Mouse (Mus musculus) embryo, embryonic 9.5 days (tissue): ENCODE measurements around the gene Crxos.
"Not testable (repeated sequence)": the region's sequence is repeated elsewhere in the genome, so short reads cannot be mapped to it uniquely, and the experiment has no call there.

ENCODE experiments used
- DNase-seq: peaks from one replicate; pipeline ENCODE4 v3.0.0-alpha.2; 2017; ENCODE audit errors: extremely low spot score

The Crxos gene

GRCm38 (mm10) chr7:15882317-15882716 is at the start of gene Crxos:
Gene Crxos (plus strand): TSS chr7:15882617.
- DNase-seq: no peak

- no peak for DNase-seq
Measured at GRCm38 (mm10) chr7:15839578-15839977, 42.8 kb upstream of the Crxos start, which contains the start of gene Obox6. Gene Obox6 (minus strand): TSS chr7:15839678.

DNA sequence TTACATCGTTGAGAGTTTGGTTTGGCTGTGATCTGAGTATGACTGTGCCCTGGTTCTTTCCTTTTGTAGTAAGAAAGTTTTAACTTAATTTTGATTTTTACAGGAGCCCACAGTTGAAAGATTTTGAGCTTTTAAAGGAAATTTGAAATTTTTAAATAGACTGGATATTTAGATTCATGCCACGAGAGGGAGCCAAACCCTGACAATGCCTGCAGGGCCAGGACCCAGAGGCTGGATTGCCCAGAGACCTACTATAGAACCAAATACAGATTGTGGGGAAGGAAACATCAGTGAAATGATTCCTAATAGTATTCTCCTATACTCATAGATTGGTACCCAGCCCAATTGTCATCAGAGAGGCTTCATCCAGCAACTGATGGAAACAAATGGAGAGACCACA is 22.8 kb upstream of the Crxos start:
- no peak for DNase-seq

- no peak for DNase-seq
Measured at GRCm38 (mm10) chr7:15864104-15864503, 18.3 kb upstream of the Crxos start.

DNA sequence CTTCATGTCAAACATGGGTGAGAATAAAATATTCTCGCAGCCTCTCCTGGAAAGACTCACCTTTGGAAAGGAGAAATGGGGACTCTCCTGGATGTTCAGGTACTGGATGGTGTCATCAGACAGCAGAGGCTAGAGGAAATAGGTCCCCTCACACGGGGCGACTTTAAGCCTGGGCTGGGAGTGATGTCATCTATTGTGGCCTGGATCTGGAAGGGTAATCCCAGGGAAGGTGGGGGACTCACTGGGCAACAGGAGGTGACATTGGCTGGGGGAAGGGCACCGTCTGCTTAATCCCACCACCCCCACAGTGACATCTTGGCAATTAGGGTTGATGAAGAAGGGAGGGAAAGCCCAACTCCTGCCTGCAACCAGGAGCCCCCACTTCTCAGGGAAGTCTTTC is 2.7 kb upstream of the Crxos start, which contains the start of gene Crx:
TSS of gene Crx (minus strand) at position 213 of the 400 bp plus-strand sequence.
- no peak for DNase-seq

DNA sequence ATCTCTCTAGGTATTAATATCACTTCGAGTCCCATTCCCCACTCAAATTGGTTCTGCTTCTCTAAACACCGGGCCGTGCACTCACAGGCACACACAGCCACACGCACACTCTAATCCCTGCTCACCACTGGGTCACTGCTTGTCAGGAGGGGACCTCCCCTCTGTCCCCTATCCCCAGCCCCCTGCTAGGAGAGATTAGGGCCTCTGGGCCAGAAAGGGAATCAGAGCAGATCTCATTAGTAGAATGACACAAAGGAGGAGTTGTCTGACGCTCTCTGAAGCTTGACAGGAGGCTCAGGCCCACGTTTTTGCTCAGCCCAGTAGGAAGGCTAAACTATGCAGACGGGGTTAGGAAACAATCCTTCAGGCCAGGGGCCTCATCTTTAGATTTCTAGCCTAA is 1.0 kb upstream of the Crxos start:
- peak; percentile 7 for DNase-seq

DNA sequence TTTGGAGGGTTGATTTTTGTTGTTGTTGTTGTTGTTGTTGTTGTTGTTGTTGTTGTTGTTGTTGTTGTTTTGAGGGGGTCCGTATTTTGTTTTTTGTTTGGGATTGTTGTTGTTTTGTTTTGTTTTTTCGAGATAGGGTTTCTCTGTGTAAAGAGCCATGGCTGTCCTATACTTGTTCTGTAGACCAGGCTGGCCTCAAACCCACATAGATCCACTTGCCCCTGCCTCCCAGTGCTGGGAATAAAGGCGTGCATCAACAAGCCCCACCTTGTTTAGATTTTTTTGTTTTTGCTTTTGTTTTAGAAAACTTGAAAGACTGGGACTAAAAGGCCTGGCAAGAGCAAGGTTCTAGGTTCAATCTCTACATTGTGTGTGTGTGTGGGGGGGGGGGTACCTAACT is 586 bp upstream of the Crxos start:
- DNase-seq: no peak

DNA sequence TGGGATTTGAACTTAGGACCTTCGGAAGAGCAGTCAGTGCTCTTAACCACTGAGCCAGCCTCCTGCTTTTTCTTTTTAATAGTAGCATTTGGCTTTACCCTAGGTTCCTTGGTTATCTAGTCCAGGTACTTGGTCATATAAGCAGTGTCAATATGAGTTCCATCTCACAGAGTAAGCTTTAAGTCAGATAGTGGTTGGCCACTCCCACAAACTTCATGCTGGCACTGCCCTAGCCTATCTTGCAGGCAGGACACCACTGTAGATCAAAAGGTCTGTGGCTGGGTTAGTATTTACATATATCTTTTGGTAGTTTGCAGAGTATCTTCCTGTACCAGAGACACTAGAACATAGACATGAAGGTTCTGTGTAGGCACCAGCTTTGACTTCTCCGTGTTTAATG is 1.7 kb downstream of the Crxos start:
- DNase-seq: no peak

DNA sequence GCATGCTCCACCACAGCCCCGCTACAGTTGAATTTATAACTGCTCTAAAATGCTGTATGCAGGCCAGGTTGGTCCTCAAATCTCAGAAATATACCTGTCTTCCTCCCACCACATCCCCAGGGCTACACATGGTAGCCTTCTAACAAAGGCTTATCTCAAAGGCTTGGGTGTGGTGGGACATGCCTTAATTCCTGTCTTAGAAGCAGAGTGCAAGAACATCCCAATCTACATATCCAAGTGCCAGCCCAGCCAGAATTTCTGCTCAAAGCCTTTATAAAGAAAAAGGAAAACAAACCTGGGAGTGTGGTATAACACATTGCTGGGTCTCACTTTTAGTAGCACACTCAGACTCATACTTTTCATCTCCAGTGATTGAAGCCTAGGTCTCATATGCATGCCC is 11.8 kb downstream of the Crxos start:
- DNase-seq: no peak

DNA sequence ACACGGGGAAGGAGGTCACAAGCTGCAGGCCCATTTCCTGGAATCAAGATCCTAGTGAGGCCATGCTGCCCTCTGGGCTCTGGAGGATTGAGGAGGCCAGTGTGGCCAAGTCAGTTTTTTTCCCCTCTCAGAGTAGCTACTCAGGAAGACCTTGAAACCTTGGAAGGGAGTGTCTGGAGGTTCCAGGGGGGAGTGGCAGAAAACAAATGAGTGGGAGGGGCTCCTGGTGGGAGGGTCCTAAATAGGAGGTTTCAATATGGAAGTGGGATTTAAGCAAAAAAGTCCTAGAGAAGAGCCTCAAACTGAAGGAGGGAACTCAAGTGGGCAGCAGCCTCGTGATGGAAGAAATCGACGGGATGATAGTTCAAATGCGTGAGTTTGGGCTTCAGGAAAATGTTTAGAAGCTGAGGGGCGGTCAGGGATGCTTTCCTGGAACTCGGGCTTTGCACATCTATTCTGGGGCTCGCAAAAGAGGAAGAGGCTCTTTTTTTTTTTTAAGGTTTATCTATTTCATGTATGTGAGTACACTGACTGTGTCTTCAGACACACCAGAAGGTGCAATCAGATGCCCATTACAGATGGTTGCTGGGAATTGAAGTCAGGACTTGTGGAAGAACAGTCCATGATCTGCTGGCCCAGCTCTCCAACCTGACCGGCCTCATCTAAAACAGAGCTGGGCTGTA is 19.1 kb downstream of the Crxos start:
- no peak for DNase-seq

GRCm38 (mm10) chr7:15905861-15906260 is 23.4 kb downstream of the Crxos start:
- no peak for DNase-seq

DNA sequence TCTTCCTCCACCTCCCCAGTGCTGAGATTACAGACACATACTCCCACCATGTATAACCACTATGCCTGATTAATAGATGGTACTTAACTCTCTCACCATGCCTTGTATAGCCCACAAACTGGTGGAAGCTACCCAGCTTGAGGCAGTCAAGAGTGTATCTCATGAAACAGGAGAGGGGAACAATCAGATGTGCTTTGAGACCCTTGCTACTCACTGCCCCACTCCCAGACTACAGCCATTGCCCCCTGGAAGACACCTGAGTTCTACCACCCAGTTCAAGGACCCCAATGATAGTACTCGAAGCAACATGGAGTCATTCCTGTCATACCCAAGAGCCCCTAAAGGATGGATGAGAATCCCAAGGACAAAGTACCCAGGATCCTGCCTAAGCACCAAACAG is 24.2 kb downstream of the Crxos start:
- DNase-seq: no peak

DNA sequence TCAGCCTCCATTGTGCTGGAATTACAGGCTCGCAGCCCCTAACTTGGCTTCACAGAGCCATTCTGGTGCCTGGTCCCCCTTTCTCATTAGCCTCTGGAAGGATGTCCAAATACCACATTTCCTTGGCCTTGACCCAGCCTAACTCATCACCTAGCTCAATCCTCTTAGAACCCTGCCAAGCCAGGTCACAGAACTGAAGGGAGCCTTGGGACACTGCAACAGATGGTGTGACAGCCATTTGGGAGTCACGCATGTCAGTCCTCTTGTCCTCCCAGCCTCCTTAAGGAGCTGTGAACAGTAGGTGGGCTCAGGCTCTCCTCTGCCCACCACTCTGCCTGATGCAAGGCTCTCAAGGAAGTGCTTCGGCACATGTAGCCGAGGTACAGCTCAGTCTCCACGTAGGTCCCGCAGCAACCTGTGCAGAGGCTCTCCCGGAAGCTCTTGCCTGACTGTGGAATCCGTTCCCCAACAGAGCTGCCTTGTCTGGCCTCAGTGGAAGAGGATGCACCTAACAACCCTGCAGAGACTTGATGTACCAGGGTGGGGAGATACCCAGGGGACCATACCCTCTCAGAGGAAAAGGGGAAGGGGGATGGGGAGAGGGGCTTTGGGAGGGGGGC is 25.7 kb downstream of the Crxos start:
- no peak for DNase-seq

- no peak for DNase-seq
Measured at GRCm38 (mm10) chr7:15910521-15910920, 28.1 kb downstream of the Crxos start.

GRCm38 (mm10) chr7:15912183-15912582 is 29.8 kb downstream of the Crxos start:
- DNase-seq: peak; percentile 87

DNA sequence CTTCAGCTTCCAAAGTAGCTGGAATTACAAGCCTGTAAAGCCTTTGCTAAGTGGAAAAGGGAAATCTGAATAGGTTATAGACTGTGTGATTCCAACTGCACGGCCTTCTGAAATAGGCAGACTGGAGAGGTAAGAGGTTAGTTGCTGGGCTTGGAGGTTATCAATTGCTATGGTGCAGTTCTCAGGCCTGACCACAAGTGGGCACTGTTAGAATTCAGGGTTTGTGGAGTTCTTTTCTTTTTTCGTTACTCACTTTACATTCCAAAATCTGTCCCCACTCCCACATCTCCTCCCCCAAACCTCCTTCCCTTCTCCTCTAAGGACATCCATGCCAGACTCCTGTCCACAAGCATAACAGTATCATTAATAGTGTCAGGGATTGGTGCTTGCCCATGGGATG is 31.8 kb downstream of the Crxos start:
- DNase-seq: peak; percentile 43

GRCm38 (mm10) chr7:15914751-15915150 is 32.3 kb downstream of the Crxos start:
- no peak for DNase-seq

DNA sequence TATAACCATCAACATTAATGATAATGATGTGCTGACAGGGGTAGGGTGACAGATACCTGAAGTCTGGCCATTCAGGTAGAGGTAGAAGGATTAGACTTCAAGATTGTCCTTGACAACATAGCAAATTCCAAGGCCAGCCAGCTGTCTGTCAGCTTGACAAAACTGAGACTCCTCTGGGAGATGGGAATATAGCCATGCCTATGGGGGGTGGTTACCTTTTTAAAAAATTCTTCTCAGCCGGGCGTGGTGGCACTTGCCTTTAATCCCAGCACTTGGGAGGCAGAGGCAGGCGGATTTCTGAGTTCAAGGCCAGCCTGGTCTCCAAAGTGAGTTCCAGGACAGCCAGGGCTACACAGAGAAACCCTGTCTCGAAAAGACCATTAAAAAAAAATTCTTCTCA is 33.3 kb downstream of the Crxos start:
- not testable (repeated sequence) for DNase-seq

- DNase-seq: no peak
Measured at GRCm38 (mm10) chr7:15916134-15916723, 33.8 kb downstream of the Crxos start.

DNA sequence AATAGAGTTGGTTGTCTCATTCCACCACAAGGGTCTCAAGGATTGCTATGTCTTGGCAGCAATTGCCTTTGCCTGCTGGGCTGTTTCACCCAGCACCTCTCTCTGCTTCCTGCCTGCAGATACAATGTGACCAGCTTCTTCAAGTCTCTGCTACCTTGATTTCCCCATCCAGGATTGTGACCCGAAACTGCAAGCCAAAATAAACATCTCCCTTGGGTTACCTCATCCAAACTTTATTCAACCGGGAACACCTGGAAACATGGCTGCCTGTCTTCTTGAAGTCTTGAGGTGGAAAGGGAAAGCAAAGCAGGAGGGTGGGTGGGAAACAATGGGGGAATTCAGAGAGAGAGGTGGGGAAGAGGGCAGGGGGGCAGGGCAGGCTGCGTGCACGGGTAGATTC is 34.6 kb downstream of the Crxos start:
- DNase-seq: no peak

DNA sequence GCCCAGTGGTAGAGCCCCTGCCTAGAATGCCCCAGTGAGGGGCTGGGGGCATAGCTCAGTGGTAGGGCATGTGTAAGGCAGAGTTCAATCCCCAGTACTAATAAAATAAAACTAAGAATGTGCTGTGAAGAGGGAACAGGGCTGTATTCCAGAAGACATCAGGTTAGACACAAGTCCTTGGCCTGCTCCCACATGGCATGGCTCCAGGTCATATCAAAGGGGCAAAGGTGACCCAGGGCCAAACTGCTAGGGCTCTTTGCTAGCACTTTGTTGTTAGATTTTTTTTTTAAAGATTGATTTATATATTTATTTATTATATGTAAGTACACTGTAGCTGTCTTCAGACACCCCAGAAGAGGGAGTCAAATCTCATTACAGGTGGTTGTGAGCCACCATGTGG is 36.0 kb downstream of the Crxos start:
- no peak for DNase-seq

GRCm38 (mm10) chr7:15919947-15920346 is 37.5 kb downstream of the Crxos start:
- no peak for DNase-seq

- DNase-seq: no peak
Measured at GRCm38 (mm10) chr7:15920645-15921190, 38.3 kb downstream of the Crxos start.
